Mouse (Mus musculus) c-Kit-positive CD71-positive TER-119-positive erythroid progenitor cells, embryonic 14.5 days (primary cell): Measurements from ENCODE around the gene Eif2b4.

Experiments
- DNase-seq: peaks from one replicate; pipeline ENCODE4 v3.0.0-alpha.2; 2013; ENCODE audit warnings: low spot score

Eif2b4 gene

DNA sequence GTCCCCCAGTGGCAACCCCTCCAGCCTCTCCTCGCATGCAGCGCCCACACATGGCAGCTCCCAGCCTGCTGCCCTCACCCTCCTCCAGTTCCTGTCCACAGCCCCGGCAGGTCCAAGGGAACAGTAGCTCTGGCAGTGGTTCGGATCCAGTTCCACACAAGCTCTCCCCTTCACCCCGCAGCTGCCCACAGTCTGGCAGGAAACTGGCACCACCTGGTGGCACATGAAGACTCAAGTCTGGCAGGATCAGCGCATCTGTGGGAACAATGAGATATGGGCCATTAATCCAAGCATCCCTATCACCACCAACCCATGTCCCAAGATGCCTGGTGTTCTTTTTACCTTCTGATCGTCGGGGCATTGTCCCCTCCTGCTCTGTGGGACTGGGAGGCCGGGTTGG, 6.7 kb upstream of the Eif2b4 start:
- no peak for DNase-seq

DNA sequence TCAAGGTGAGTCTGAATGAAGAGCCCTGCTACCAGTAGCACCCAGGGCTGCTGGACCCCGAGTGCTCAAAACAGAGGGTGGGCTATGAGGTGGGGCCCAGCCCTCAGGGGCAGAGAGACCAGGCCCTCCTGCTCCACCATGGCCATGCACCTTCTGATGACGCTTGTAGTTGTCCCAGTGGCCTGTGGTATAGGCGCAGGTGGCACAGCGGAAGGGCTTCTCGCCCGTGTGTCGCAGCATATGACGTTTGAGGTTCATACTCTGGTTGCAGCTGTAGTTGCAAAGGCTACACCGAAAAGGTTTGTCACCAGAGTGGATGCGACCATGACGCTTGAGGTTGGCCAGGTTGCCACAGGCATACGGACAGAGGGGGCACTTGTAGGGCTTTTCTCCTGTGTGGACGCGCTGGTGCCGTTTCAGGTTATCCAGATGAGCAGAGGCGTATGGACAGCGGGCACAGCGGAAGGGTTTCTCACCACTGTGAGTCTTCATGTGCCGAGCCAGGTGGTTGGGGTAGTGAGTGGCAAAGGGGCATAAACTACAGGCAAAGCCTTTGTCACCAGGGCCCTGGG, 6.2 kb upstream of the Eif2b4 start:
- no peak for DNase-seq

- DNase-seq = no peak
These were observed 5.5 kb upstream of the Eif2b4 start for GRCm38 (mm10) chr5:31198616-31199320.

GRCm38 (mm10) chr5:31198170-31198569, 4.9 kb upstream of the Eif2b4 start:
- no peak for DNase-seq

GRCm38 (mm10) chr5:31197072-31197471, 3.8 kb upstream of the Eif2b4 start:
- DNase-seq = no peak

DNA sequence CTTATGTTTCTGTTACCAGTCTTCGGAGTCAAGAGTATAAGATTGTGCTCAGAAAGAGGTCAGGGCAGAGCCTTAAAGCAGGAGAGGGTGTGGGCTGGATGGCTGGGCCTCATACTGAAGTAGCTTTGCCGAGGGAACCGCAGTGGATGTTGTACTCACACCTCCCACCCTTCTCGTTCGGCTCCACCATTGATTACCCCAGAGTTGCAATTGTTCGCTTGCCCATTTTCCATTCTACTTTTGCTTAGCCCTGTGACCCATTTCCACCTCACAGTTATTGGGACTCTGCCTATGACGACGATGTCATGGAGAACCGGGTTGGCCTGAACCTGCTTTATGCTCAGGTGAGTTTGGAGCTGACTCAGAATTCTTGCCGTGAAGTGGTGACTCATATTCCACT, 3.0 kb upstream of the Eif2b4 start:
- no peak for DNase-seq

DNA sequence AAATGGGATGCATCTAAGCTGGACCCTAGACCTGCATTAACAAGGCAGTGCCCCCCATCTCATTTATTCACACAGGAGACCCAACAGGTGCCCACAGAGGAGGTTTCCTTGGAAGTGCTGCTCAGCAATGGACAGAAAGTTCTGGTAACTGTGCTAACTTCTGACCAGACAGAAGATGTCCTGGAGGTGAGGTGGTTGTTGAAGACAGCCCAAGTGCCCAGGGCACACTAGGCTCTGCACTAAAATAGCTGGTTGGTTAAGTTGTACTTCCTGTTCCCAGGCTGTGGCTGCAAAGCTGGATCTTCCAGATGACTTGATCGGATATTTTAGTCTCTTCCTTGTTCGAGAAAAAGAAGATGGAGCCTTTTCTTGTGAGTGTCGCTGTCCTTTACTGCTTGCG, 2.4 kb upstream of the Eif2b4 start:
- DNase-seq = no peak

DNA sequence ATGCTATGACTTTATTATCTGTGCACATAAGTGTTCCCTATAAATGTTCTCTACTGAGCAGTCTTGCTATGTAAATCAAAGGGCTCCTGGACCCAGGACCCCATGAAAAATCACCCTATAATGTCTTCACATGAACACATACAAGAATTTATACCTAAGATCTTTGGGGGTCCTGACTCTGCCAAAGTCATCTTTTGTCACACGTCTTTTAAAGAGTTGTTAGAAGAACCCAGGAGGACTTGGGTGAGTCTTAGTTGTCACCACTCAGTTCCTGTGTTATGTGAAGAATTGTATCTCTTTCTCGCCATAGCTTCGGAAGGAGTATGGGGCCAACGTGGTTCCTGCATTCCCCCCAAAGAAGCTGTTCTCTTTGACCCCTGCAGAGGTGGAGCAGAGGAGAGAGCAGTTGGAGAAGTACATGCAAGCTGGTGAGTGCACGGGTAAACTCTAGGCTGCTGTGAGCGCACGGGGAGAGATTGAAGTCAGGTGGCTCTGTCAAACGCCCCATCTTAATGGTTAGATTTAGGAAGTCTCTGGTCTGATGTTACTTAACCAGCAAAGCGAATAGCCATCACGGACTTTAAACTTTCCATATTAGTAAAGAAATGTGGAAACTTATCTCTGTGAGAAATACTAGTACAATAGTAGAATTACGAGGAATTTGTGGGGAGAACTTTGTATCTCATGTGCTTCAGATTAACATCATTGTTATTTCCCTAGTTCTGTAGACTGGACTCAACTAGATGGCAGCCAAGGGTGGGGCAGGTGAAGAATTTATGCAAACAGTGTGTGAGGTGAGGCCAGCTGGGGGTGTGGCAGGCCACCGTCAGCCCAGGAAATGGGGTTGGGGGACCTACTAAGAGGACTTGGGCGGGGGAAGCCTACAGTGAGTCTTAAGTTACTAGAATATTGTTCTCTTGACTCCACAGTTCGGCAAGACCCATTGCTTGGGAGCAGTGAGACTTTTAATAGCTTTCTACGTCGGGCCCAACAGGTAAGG, 1.6 kb upstream of the Eif2b4 start:
- no peak for DNase-seq

GRCm38 (mm10) chr5:31193631-31194281, 526 bp upstream of the Eif2b4 start:
- no peak for DNase-seq

- no peak for DNase-seq
These were observed 938 bp downstream of the Eif2b4 start for GRCm38 (mm10) chr5:31192045-31192938.

DNA sequence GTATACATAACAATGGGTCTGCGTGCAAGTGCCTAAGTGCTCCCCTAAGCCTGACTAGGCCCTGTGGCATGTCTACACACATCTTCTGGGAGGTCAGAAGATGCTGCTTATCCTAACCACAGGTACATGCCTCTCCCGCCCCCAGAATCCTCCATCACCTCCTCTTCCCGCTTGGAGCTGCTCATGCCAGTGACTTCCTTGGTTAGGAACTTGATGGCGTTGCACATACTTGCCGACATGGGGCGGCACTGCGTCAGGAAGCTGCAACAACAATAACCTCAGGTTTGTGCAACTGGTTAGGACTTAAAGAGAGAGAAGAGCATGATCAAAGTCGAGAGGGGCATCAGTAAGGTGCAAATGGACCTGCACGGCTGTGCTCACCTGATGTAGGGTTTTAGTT, 3.0 kb downstream of the Eif2b4 start:
- no peak for DNase-seq

GRCm38 (mm10) chr5:31188223-31188840, 4.9 kb downstream of the Eif2b4 start:
- DNase-seq = no peak

DNA sequence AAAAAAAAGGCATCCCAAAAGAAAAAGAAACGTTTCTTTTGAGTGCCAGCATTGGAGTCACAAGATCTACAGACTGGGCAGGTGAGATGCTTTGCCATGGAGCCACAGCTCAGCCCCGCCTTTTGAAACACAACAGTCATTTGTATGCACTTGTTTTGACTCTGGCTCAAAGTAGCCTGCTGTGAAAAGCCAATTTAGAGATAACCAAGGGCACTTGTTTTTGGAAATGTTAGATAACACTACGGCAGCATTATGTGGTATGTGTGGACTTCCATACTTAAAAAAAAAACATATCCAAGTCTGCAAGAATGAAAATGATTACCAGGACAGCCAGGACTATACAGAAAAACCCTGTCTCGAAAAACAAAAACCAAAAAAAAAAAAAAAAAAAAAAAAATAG, 9.6 kb downstream of the Eif2b4 start:
- peak; percentile 66 for DNase-seq

DNA sequence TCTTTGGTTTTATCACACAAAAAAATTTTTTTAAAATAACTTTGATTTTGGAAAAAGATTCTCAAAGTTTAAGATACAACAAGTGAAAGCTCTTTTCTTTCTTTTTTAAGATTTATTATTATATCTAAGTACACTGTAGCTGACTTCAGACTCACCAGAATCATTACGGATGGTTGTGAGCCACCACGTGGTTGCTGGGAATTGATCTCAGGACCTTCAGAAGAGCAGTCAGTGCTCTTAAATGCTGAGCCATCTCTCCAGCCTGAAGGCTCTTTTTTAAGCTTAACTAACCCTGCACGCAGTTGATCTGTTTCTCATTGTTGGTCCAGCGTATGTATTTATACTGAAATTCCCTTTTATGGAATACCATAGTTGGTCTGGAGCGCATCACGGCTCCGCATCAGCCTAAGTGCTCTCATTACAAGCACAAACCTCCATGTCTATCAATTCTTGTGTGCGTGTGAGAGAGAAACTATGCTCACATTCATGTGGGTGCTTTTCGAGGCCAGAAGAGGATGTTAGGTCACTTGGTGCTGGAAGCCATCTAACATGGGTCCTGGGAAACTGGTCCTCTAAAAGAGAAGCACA, 12.0 kb downstream of the Eif2b4 start:
- DNase-seq = no peak

GRCm38 (mm10) chr5:31179766-31180630, 13.2 kb downstream of the Eif2b4 start, which contains the start of the genes Gm29609 and Gtf3c2:
Gene Gm29609 (minus strand): TSS chr5:31179911.
Gene Gtf3c2 (minus strand): TSS chr5:31180144.
- peak; percentile 93 for DNase-seq

- DNase-seq = peak; percentile 57
These were observed 13.9 kb downstream of the Eif2b4 start for GRCm38 (mm10) chr5:31179301-31179765.

- DNase-seq = no peak
These were observed 24.6 kb downstream of the Eif2b4 start for GRCm38 (mm10) chr5:31168630-31169029.

- no peak for DNase-seq
These were observed 28.4 kb downstream of the Eif2b4 start for GRCm38 (mm10) chr5:31164878-31165277.

DNA sequence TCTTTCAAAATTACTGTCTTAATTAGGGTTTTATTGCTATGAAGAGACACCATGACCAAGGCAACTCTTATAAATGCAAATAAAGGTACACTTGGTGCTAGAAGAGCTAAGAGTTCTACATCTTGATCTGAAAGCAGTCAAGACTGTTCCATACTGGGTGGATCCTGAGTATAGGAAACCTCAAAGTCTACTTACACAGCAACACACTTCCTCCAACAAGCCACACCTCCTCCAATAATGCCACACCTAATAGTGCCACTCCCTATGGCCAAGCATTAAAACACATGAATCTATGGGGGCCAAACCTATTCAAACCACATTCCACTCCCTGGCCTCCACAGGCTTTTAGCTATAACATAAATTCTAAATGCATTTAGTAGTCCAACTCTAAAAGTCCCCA, 30.8 kb downstream of the Eif2b4 start:
- DNase-seq = no peak
